Mouse (Mus musculus) CD4-positive, CD25-positive, alpha-beta regulatory T cell, adult 4 months (primary cell): ENCODE data around the gene Gtf2e1. TPM values are rescaled to one million over a fixed set of nuclear protein-coding genes. Genes with fewer than 3 reads are reported as not detected.

ENCODE experiments used
- ATAC-seq: one replicate; pipeline ENCODE4 v1.8.0; 2017
- polyA plus RNA-seq, 2 experiments: library from polyadenylated mRNA; unstranded; fragments of 100-300 nt; shearing (Covaris generic); gene quantifications; one replicate each; pipeline ENCODE4 v1.2.1; 2017

Gene Gtf2e1
- polyA plus RNA-seq, 2 experiments from 2014 or later: 14.4 to 16.9 TPM

GRCm38 (mm10) chr16:37472620-37473312, 66.8 kb downstream of the Gtf2e1 start:
- ATAC-seq: no peak

- no peak for ATAC-seq
Observed at GRCm38 (mm10) chr16:37469595-37469994, 70.0 kb downstream of the Gtf2e1 start.

GRCm38 (mm10) chr16:37463981-37464380, 75.6 kb downstream of the Gtf2e1 start:
- ATAC-seq: no peak

- ATAC-seq: no peak
Observed at GRCm38 (mm10) chr16:37462886-37463285, 76.7 kb downstream of the Gtf2e1 start.

- ATAC-seq: no peak
Observed at GRCm38 (mm10) chr16:37461601-37462000, 78.0 kb downstream of the Gtf2e1 start.

Other genes starting within 250 kb of the Gtf2e1 start
- gene Stxbp5l, start 154.8 kb downstream of the Gtf2e1 start, polyA plus RNA-seq: under 1 TPM in 1 of 2 experiments, not detected in 1; 0.26 TPM
- gene Rabl3, start 96 bp upstream of the Gtf2e1 start, polyA plus RNA-seq: 10 to 100 TPM in 1 of 2 experiments, 1 to 10 TPM in 1; 9.7 to 11.1 TPM
- under 1 TPM in 1 of 2 experiments, not detected in 1; 0.38 TPM for gene Hgd, start 40.4 kb upstream of the Gtf2e1 start, polyA plus RNA-seq
- gene Ndufb4, start 114.7 kb upstream of the Gtf2e1 start, polyA plus RNA-seq: 10 to 100 TPM; 49.1 to 64.4 TPM
- gene Fstl1, start 237.1 kb upstream of the Gtf2e1 start, polyA plus RNA-seq: under 1 TPM; 0.27 to 0.36 TPM